Mouse (Mus musculus): ENCODE measurements at regions not wholly inside any gene's neighbourhood (a gene's known extent, or its start where the extent isn't known, plus 50 kb on each side); places are given as distances from the start of the nearest gene placed in this dataset.

GRCm38 (mm10) chr2:128381684-128382205 lies 209.3 kb upstream of the Spdye4c start:
- intact Hi-C loops (cut with DNase I): no loop called here
- no peak for DNase-seq (ENCODE audit: low spot score in 2 of 2)

GRCm38 (mm10) chr2:128382473-128382872 lies 208.5 kb upstream of the Spdye4c start:
- DNase-seq (ENCODE audit: low spot score in 2 of 2): no peak
- intact Hi-C loops (cut with DNase I): no loop called here

DNA sequence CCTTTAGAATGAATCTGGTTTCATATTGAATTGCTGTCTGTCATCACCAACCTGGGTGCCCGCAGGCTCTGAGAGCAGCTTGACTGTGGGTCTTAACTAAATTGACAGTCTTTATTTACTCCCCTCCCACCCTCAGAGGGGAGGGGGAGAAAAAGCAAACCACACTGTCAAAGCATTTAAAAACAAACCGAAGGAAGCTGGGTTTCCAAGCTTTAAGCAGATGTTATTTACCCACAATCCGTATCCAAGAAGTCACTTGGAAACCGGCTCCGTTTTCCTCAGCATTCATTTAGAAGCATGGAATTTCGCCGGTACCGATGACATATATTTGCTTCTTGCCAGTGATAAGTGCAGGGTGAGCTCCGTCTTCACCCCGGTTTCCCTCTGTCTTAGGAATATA lies 206.4 kb upstream of the Spdye4c start:
- intact Hi-C loops (cut with DNase I): no loop called here
- no peak for DNase-seq (ENCODE audit: low spot score in 2 of 2)

DNA sequence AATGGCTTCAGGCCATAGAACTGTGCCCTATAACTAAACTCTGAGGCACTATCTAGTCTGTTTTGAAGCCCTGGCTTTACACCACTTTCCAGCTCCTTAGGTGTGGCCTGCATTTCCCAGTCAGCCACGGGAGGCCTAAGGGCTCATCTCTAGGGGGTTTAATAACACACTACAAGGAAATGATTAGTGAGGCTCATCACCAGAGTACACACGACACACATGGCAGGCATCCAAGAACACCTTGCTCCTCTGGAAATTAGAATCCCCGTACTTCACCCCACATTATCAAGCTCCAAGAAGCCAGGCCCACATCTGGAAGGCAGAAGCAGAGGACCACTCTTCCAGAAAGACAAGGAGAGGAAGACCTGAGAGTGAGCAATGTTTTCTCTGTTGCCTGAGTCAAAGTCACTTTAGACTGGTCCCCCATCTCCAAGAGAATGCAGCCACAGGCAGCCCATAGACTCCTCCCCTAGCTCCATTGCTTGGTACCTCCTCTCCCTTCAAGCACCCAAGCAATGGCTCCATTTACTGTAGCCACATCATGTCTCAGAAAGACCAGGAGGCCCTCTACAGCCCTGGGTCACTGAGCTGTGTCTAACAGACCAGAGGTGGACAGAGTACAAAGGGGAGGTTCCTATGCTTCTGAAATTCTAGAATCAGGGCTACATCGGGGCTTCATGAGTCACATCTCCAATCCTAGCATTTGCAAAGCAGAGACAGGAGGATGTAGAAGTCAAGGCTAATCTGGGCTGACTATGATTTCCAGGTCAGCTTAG lies 204.0 kb upstream of the Spdye4c start:
- no peak for DNase-seq (ENCODE audit: low spot score in 2 of 2)

DNA sequence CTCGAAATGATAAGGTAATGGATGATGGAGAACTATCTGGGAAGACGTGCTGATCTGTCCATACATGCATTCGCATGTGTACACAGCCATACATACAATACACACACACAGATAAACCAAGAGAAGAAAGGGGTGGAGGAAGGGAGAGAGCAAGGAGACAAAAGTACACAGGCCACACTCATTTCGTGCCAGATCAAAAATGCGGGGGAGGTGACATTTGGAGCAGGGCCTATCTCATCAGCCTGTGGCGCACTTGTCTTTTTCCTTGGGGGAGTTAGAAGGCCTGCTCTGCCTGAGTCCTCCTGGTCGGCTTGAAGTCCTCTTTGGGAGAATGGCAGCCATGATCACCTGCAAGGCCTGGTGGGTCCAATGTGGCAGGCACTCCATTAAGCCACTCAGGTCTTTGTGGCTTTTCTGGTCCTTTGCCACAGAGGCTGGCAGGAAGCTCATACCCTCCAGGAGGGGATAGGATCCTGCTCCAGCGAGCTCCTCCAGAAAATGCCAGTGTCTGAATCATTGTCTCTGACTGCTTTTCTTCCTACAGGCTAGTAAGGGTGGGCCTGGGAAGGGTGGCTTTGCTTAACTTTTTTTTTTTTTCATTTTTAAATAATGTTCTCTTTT lies 203.0 kb upstream of the Spdye4c start:
- intact Hi-C loops (cut with DNase I): no loop called here
- no peak for DNase-seq (ENCODE audit: low spot score in 2 of 2)

More for the DNA sequence above, 204.0 kb upstream of the Spdye4c start:
- intact Hi-C loops (cut with DNase I): no loop called here

DNA sequence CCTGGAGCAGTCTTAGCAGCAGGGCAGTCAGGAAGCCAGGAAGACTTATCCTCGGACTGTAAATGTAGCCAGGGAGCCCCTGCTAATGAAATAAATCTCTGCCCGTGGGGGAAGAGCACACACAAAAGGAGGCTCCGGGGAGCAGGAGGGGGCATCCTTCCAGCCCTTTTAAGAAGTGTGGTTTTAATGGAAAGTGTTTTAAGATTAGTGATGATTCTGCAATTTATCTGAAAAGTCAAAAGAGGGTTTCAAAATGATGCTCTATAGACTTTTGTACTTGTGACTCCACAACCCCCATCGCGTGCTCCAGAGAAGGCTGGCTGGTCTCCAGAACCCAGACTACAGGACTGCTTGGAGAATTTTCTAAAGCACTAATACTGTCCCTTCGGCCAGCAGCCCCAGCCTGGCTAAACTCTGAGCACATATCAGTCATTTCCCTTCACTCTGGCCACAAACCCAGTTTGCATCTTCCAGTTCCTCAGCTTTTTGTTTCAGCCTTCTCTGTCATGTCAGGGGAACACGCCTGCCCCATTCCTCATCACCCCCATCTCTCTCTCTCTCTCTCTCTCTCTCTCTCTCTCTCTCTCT lies 202.0 kb upstream of the Spdye4c start:
- DNase-seq (ENCODE audit: low spot score in 2 of 2): no peak
- intact Hi-C loops (cut with DNase I): no loop called here

DNA sequence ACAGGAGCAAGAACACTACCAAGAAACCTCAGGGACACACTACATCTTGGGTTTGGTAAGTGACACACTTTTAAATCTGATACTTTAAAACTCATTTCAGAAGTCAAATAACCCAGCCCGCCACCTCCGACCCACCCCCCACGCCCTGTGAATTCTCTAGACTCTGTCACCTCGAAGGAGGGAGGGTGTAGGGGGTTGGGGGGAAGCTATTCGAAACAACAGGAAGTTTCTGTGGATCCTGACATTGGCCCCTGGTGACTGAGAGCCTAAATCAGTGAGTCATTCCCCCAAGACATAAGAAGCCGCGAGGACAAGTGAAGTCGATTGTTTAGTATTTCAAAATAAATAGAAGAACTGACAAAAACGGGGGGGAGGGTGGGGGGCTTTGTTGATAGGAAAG lies 198.7 kb upstream of the Spdye4c start:
- no peak for DNase-seq (ENCODE audit: low spot score in 2 of 2)
- intact Hi-C loops (cut with DNase I): no loop called here

GRCm38 (mm10) chr2:128393401-128393800 lies 197.6 kb upstream of the Spdye4c start:
- DNase-seq (ENCODE audit: low spot score in 2 of 2): no peak
- intact Hi-C loops (cut with DNase I): no loop called here

- DNase-seq (ENCODE audit: low spot score in 2 of 2): no peak
- intact Hi-C loops (cut with DNase I): no loop called here
Observed at GRCm38 (mm10) chr2:128393921-128394320, 197.1 kb upstream of the Spdye4c start.

- no peak for DNase-seq (ENCODE audit: low spot score in 2 of 2)
- intact Hi-C loops (cut with DNase I): loop anchor here (1.0 to 5.0 kb wide), 3 partner anchors 177 to 507 kb away; no protein-coding TSS in a partner anchor
Observed at GRCm38 (mm10) chr2:128395308-128396007, 195.6 kb upstream of the Spdye4c start.

GRCm38 (mm10) chr2:128396008-128396346 lies 195.0 kb upstream of the Spdye4c start:
- peak; percentile 92 to 96 for DNase-seq (ENCODE audit: low spot score in 2 of 2)
- intact Hi-C loops (cut with DNase I): loop anchor here (1.0 to 5.0 kb wide), 3 partner anchors 176 to 507 kb away; no protein-coding TSS in a partner anchor

GRCm38 (mm10) chr2:128401359-128401758 lies 189.7 kb upstream of the Spdye4c start:
- intact Hi-C loops (cut with DNase I): no loop called here
- DNase-seq (ENCODE audit: low spot score in 2 of 2): no peak

GRCm38 (mm10) chr2:128403143-128403935 lies 187.7 kb upstream of the Spdye4c start:
- intact Hi-C loops (cut with DNase I): no loop called here
- no peak for DNase-seq (ENCODE audit: low spot score in 2 of 2)

GRCm38 (mm10) chr2:128404405-128404804 lies 186.6 kb upstream of the Spdye4c start:
- no peak for DNase-seq (ENCODE audit: low spot score in 2 of 2)
- intact Hi-C loops (cut with DNase I): no loop called here

DNA sequence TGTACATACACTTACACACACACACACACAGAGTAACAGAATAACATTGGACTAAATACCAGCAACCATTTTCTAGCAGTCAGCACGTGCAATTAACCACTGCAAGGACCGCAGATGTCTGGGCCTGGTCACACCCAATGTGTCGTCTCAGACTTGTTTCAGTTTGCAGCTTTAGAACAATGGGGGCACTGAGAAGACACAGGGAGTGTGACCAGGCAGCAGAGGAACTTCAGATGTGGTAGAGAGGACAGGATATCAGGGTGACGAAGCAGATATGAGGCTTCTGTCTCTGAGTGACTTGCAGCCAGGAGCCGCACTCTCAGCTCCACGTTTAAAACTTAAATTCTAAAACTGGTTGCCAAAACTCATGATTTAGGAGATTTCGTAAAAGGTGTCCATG lies 183.9 kb upstream of the Spdye4c start:
- intact Hi-C loops (cut with DNase I): no loop called here

DNA sequence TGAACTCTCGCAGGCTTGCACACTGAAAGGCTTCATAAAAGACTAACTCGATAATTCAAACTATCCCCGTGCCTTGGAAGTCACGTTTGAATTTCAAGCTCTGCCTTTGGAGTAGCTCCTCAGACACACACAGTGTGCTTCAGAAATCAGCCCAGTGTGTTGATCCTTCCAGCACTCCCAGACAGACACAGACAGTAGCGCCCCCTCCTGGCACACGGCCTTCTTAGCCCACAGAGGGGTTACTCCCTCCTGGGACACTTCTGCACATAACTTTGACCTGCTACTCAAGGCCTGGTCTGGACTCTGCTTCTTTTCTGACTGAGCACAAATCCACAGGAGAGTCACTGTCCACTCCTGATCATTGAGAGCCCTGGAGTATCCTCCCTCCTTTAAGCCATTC lies 182.3 kb upstream of the Spdye4c start:
- intact Hi-C loops (cut with DNase I): no loop called here
- DNase-seq (ENCODE audit: low spot score in 2 of 2): no peak

More for the DNA sequence above, 183.9 kb upstream of the Spdye4c start:
- no peak for DNase-seq (ENCODE audit: low spot score in 2 of 2)

DNA sequence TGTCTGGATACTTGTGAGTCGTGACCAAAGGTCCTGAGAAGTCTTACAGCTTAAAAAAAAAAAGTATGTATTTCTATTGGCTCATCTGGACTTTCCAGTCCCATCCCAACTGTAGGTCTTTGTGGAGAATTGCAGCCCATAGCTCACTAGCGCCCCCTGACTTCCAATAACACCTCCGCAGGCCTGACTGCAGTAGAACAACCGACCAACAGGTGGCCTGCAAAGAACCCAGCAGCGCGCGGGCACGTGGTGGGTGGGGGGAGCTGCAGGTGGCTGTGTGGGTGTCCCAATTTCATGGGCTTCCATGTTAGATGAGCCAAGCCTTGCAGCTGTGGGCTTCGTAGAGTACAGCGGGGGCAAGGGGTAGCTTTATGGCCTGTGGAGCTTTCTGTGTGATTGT lies 178.7 kb upstream of the Spdye4c start:
- intact Hi-C loops (cut with DNase I): loop anchor here (5.0 kb wide), 1 partner anchor 160 kb away; no protein-coding TSS in a partner anchor
- peak; percentile 52 to 74 for DNase-seq (ENCODE audit: low spot score in 2 of 2)

DNA sequence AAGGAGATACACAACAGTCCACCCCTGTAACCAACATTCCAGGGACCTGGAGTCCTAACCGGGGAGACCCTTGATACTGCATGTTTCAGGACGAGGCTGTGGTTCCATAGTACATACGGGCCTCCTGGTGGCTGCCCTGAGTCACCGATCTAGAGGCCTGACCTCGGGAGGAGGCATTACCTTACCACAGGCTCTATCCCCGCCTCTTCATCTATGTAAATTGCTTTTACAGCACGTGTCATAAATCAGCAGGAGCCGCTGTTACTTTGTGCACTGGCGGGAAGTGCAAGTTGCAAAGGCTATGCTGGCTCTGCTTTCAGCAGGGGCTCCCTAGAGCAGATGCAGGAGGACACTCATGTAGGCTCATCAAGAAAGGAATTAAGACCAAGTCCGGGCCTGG lies 178.0 kb upstream of the Spdye4c start:
- intact Hi-C loops (cut with DNase I): loop anchor here (5.0 kb wide), 1 partner anchor 159 kb away; no protein-coding TSS in a partner anchor
- DNase-seq (ENCODE audit: low spot score in 2 of 2): no peak
